Mouse (Mus musculus) kidney, embryonic 14.5 days (tissue): ENCODE measurements around the gene Chaf1a. TPM values are rescaled to one million over a fixed set of nuclear protein-coding genes. Genes with fewer than 3 reads are reported as not detected.

Experiments
- ATAC-seq: fragments of 200-750 bp; cut with Nextera tagmentation; 2 replicates; pipeline ENCODE4 v1.8.0; 2017; ENCODE audit warnings: moderate number of reproducible peaks, mild to moderate bottlenecking, moderate TSS enrichment, moderate library complexity; ENCODE audit not compliant: low FRiP score, low TSS enrichment
- H3K27ac ChIP-seq: fragments of 300-500 bp; sonication (generic); 2 replicates; pipeline ENCODE4 v1.5.1; 2014; ENCODE audit warnings: low read depth, mild to moderate bottlenecking, low read length, moderate library complexity, mixed read lengths
- H3K27me3 ChIP-seq: fragments of 300-500 bp; sonication (generic); 2 replicates; pipeline ENCODE4 v1.6.1; 2014; ENCODE audit warnings: mild to moderate bottlenecking, low read length; ENCODE audit not compliant: control insufficient read depth, insufficient read depth
- H3K36me3 ChIP-seq: fragments of 300-500 bp; sonication (generic); 2 replicates; pipeline ENCODE4 v1.6.1; 2014; ENCODE audit warnings: low read length, mixed read lengths; ENCODE audit not compliant: control insufficient read depth, insufficient read depth
- H3K4me1 ChIP-seq: fragments of 300-500 bp; sonication (generic); 2 replicates; pipeline ENCODE4 v1.6.1; 2014; ENCODE audit warnings: low read length, mixed read lengths; ENCODE audit not compliant: control insufficient read depth, insufficient read depth
- H3K4me2 ChIP-seq: fragments of 300-500 bp; sonication (generic); replicated peaks from 2 replicates; pipeline ENCODE4 v1.6.1; 2014; ENCODE audit warnings: low read depth, mild to moderate bottlenecking, low read length
- H3K4me3 ChIP-seq: fragments of 300-500 bp; sonication (generic); 2 replicates; pipeline ENCODE4 v1.5.1; 2014; ENCODE audit warnings: mild to moderate bottlenecking, low read length
- H3K9ac ChIP-seq: fragments of 300-500 bp; sonication (generic); 2 replicates; pipeline ENCODE4 v1.6.1; 2014; ENCODE audit warnings: low read depth, mild to moderate bottlenecking, low read length, moderate library complexity
- H3K9me3 ChIP-seq: fragments of 300-500 bp; sonication (generic); 2 replicates; pipeline ENCODE4 v1.6.1; 2016; ENCODE audit warnings: low read length; ENCODE audit not compliant: control insufficient read depth
- WGBS: fragments of 180-500 bp; shearing (Covaris S2); extraction: QIAGEN DNeasy Blood & Tissue Kit; methylation state at CpG from one replicate; pipeline ENCODE4 v1.1.7; 2014; 5-methylcytosine and 5-hydroxymethylcytosine counted together
- polyA plus RNA-seq: library from polyadenylated mRNA; unstranded; fragments of >200 nt; fragmentation: Nextera tagmentation; extraction: Ambion mirVana; gene quantifications from 2 replicates; pipeline ENCODE4 v1.2.1, GENCODE M21; 2014

The Chaf1a gene
- polyA plus RNA-seq, 1 experiment from 2014 or later: 25.4 TPM

GRCm38 (mm10) chr17:56016793-56017785 is 23.1 kb upstream of the Chaf1a start:
- 82% methylated on average over 15 of the region's 15 CpGs for WGBS
- no peak for ATAC-seq
- no peak overlapping the region for H3K4me2 ChIP-seq

GRCm38 (mm10) chr17:56017848-56018247 is 22.4 kb upstream of the Chaf1a start:
- no peak overlapping the region for H3K4me2 ChIP-seq

More at GRCm38 (mm10) chr17:56016793-56017785, 23.1 kb upstream of the Chaf1a start:
- Histone ChIP-seq H3K4me1 (no peaks in the 10 kb centered on the region), H3K9ac (no peak overlapping the region), H3K27me3 (no peaks in the 10 kb centered on the region), H3K27ac (no peak overlapping the region), H3K36me3 (peaks cover 71% of the 10 kb centered on the region), H3K9me3 (no peaks in the 10 kb centered on the region), H3K4me3 (no peak overlapping the region)

GRCm38 (mm10) chr17:56018347-56019131 is 21.7 kb upstream of the Chaf1a start:
- 75% methylated on average over 20 of the region's 20 CpGs for WGBS
- Histone ChIP-seq H3K27ac (no peak overlapping the region), H3K9me3 (no peaks in the 10 kb centered on the region), H3K36me3 (peaks cover 59% of the 10 kb centered on the region), H3K27me3 (no peaks in the 10 kb centered on the region), H3K4me3 (no peak overlapping the region), H3K4me2 (no peak overlapping the region), H3K4me1 (peaks cover 8% of the 10 kb centered on the region), H3K9ac (no peak overlapping the region)
- ATAC-seq: peak; percentile 9; the same call in 1 of the 2 replicates

More at GRCm38 (mm10) chr17:56017848-56018247, 22.4 kb upstream of the Chaf1a start:
- WGBS: 87% methylated on average over 7 of the region's 7 CpGs
- Histone ChIP-seq H3K27ac (no peak overlapping the region), H3K4me1 (peaks cover 4% of the 10 kb centered on the region; the same call in 1 of the 2 replicates), H3K9ac (no peak overlapping the region), H3K4me3 (no peak overlapping the region), H3K36me3 (peaks cover 65% of the 10 kb centered on the region), H3K27me3 (no peaks in the 10 kb centered on the region), H3K9me3 (no peaks in the 10 kb centered on the region)
- no peak for ATAC-seq

GRCm38 (mm10) chr17:56020400-56021084 is 19.7 kb upstream of the Chaf1a start:
- WGBS: 89% methylated on average over 6 of the region's 6 CpGs
- Histone ChIP-seq H3K36me3 (peaks cover 43% of the 10 kb centered on the region), H3K27me3 (no peaks in the 10 kb centered on the region)

GRCm38 (mm10) chr17:56021161-56021910 is 18.9 kb upstream of the Chaf1a start:
- no peak for ATAC-seq
- H3K4me3 ChIP-seq: no peak overlapping the region
- no peak overlapping the region for H3K4me2 ChIP-seq
- no peaks in the 10 kb centered on the region for H3K27me3 ChIP-seq
- WGBS: 87% methylated on average over 4 of the region's 4 CpGs
- H3K27ac ChIP-seq: no peak overlapping the region
- H3K36me3 ChIP-seq: peaks cover 35% of the 10 kb centered on the region
- no peaks in the 10 kb centered on the region for H3K9me3 ChIP-seq
- H3K4me1 ChIP-seq: peaks cover 12% of the 10 kb centered on the region
- H3K9ac ChIP-seq: no peak overlapping the region

More at GRCm38 (mm10) chr17:56020400-56021084, 19.7 kb upstream of the Chaf1a start:
- Histone ChIP-seq H3K27ac (no peak overlapping the region), H3K4me3 (no peak overlapping the region), H3K4me2 (no peak overlapping the region), H3K4me1 (peaks cover 12% of the 10 kb centered on the region), H3K9ac (no peak overlapping the region), H3K9me3 (no peaks in the 10 kb centered on the region)
- ATAC-seq: no peak

- Histone ChIP-seq H3K4me1 (peaks cover 12% of the 10 kb centered on the region), H3K4me3 (no peak overlapping the region), H3K27me3 (no peaks in the 10 kb centered on the region), H3K36me3 (peaks cover 25% of the 10 kb centered on the region), H3K27ac (no peak overlapping the region), H3K4me2 (no peak overlapping the region), H3K9me3 (no peaks in the 10 kb centered on the region), H3K9ac (no peak overlapping the region)
- no peak for ATAC-seq
- 61% methylated on average over 2 of the region's 2 CpGs for WGBS
Observed at GRCm38 (mm10) chr17:56022131-56022988, 17.9 kb upstream of the Chaf1a start.

- Histone ChIP-seq H3K9ac (no peak overlapping the region), H3K4me2 (no peak overlapping the region), H3K27me3 (no peaks in the 10 kb centered on the region), H3K9me3 (no peaks in the 10 kb centered on the region), H3K4me1 (peaks cover 12% of the 10 kb centered on the region), H3K27ac (no peak overlapping the region), H3K4me3 (no peak overlapping the region), H3K36me3 (peaks cover 20% of the 10 kb centered on the region; the same call in 1 of the 2 replicates)
- no peak for ATAC-seq
- 82% methylated on average over 4 of the region's 4 CpGs for WGBS
Observed at GRCm38 (mm10) chr17:56022989-56023290, 17.3 kb upstream of the Chaf1a start.
